Mouse (Mus musculus) myocyte (in vitro differentiated cells): ENCODE measurements around the gene Gm20671.

Experiments used
- MAX ChIP-seq: IDR thresholded peaks from one replicate; pipeline ENCODE4 v1.6.1; 2011; ENCODE audit warnings: low read depth, mild to moderate bottlenecking, control low read depth
- MYOG ChIP-seq, 3 experiments: IDR thresholded peaks; one replicate each; pipeline ENCODE4 v1.6.1; 2011; ENCODE audit warnings: control low read depth in 2 of 3, low read depth in 2 of 3, mild to moderate bottlenecking in 2 of 3; ENCODE audit not compliant: insufficient read length in 2 of 3, control insufficient read depth in 1 of 3, insufficient read depth in 1 of 3
- POLR2A ChIP-seq: IDR thresholded peaks from one replicate; pipeline ENCODE4 v1.6.1; 2011; ENCODE audit warnings: low read depth, mild to moderate bottlenecking, control low read depth, moderate library complexity; ENCODE audit not compliant: insufficient read length
- POLR2AphosphoS2 ChIP-seq: IDR thresholded peaks from one replicate; pipeline ENCODE4 v1.6.1; 2011; ENCODE audit warnings: low read depth, control low read depth; ENCODE audit not compliant: insufficient read length
- TCF12 ChIP-seq: IDR thresholded peaks from one replicate; pipeline ENCODE4 v1.6.1; 2011; ENCODE audit warnings: mild to moderate bottlenecking, control low read depth; ENCODE audit not compliant: poor library complexity, insufficient read depth, severe bottlenecking
- USF1 ChIP-seq: IDR thresholded peaks from one replicate; pipeline ENCODE4 v1.6.1; 2011; ENCODE audit warnings: low read depth, mild to moderate bottlenecking, control low read depth, moderate library complexity

DNA sequence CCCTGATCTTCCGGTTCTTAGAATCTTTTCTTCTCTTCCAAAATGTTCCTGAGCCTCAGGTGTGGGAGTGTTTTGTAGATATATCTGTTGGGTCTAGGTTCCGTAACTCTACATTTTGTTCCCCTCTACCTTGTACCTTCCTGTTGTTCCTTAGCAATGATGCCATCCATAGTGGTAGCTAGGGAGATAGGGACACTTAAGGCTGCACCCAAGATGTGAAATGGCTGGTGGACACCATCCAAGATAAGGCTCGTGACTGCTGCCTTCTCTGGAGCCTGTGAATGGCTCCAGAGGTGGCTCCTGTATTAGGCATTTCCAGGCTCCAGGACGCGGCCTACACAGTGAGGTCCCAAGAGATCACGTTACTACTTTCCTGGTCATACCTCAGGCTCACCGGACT lies 98.6 kb downstream of the Gm20671 start:
- TF ChIP-seq POLR2A (no peak), TCF12 (no peak), MAX (no peak), USF1 (no peak), POLR2AphosphoS2 (no peak), MYOG (IDR thresholded peaks at IDR 0.05; ENCODE audit: control insufficient read depth in 1 of 3, insufficient read depth in 1 of 3, insufficient read length in 2 of 3, low read depth in 2 of 3) (no peak)
